Mouse (Mus musculus) frontal cortex, adult (tissue): ENCODE measurements at regions not wholly inside any gene's neighbourhood (a gene's known extent, or its start where the extent isn't known, plus 50 kb on each side); places are given as distances from the start of the nearest gene placed in this dataset.
A peak's percentile ranks its signal among the peaks of the same experiment; 100 is the strongest.

Experiments used
- ATAC-seq: cut with Nextera tagmentation; 2 replicates; pipeline ENCODE4 v1.9.2; 2017; ENCODE audit warnings: mild to moderate bottlenecking, moderate library complexity, mixed read lengths; ENCODE audit not compliant: low TSS enrichment

- ATAC-seq, result no peak
Measured at GRCm38 (mm10) chr4:127862875-127863274, 107.9 kb downstream of the CK137956 start.

DNA sequence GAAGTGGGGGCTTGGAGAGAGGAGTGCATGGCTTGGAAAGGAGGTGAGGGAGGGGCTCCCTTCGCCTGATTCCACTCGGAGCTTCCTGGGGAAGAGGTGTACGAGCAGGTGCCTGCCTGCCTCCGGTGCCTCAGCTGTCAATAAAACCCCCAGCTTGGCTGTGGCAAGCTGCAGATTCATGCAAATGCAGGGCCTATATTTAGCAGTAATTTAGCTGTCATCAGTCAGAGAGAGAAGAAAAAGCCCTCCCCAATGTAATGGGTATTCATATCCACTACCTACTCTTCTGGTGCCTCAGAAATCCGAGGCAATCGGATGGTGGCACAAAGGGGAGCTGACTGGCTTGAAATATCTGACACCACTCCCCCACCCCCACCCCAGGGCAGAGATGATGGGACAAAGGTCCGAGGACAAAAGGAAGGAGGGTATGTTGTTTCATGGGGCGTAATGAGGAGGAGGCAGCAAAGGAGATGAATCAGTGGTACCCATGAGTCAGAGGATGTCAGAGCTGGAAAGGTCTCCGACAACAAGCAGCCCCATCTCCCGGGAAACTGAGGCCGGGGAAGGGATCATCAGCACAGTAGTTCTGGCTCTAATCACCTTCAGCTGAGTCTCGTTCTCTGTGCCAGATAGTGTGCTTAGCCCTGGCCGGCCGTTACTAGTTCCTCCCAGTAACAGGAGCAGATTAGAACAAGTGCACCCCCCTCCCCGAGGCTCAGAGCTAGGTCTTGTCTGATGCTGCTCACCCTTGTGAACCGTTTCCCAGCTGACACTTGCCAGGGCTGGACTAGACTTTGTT is 109.2 kb downstream of the CK137956 start:
- ATAC-seq, result peak; percentile 84

DNA sequence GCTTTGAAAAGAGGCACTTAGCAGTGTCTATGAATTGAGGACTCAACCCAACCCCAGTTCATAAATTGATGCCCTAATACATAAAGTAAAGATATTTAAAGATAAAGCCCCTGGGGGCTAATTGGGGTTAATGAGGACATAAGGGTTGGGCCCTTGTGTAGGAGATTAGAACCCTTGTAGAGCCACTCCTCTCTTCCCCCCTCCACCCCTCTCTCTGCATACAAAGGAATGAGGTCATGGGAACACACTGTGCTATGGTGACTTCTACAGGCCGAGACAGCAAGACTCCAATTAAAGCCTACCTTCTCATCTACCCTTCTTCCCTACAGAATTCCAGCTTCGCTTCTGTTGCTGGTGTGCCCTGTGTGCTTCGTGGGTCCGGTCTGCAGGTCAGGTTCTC is 110.5 kb downstream of the CK137956 start:
- ATAC-seq, result no peak

DNA sequence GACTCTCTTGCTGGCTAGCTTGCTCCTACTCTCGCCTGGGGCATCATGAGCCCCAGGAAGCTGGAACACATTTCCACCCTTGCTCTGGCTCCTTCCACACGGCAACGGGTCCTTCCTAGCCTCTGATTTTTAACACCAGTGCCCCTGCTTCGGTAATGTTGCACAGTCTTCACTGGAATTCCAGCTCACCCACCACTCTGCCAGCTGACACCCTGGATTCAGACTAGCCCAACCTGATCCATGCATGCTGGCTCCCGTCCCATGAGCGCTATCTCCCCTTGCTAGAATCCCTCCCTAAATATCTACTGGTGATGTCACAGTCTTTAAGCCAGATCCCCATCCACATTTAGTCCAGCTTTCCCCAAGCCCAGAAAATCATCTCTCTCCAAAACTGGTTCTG is 111.2 kb downstream of the CK137956 start:
- no peak for ATAC-seq

GRCm38 (mm10) chr4:127858566-127858965 is 112.2 kb downstream of the CK137956 start:
- ATAC-seq, result no peak

GRCm38 (mm10) chr4:127855836-127856235 is 114.9 kb downstream of the CK137956 start:
- no peak for ATAC-seq

DNA sequence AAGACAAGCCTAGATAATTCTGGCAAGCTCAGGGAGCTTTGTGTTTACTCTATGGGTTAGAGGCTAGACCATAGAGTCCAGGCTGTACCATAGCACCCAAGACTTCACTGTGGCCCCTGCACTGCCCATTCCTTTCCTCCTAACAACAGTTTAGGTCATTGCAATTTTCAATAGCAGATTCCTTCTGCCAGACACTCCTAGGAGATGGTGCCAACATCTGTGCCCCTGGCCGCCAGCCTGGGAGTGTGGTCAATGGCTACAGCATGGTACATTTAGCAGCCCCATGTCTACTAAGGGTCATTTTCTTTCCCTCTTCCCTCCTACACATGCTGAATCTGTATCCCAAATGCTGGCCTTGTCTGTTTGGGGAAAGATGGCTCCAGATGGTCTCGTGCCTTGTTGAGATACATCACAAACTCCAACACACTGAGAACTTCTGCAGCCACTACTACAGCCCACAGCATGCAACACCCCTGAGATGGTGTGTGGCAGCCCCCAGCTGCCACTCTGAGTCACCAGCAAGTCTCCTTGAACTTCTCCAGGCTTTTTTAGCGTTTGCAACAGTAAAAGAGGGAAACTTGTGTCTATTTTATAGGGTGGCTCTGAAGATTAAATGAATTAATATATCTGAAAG is 115.9 kb downstream of the CK137956 start:
- ATAC-seq, result peak; percentile 72; the same call in 1 of the 2 replicates

DNA sequence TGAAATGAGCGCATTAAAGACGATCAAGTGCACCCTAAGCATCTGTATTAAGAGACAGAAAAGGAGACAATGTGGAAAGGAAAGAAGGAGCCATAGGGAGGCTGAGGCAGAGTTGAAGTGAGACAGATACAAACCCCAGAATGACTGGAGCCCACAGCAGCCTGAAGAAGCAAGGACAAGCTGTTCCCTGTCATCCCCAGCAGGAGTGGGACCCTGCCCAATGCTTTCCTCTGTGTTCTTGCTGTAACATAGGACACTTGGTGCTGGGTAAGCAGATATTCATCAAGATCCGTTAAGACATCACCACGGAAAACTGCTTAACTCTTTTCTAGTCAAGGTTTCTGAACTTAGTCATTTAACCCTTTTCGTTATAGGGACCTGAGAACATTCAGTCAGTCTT is 121.4 kb downstream of the CK137956 start:
- ATAC-seq, result no peak

GRCm38 (mm10) chr4:127846321-127846720 is 124.4 kb downstream of the CK137956 start:
- no peak for ATAC-seq

DNA sequence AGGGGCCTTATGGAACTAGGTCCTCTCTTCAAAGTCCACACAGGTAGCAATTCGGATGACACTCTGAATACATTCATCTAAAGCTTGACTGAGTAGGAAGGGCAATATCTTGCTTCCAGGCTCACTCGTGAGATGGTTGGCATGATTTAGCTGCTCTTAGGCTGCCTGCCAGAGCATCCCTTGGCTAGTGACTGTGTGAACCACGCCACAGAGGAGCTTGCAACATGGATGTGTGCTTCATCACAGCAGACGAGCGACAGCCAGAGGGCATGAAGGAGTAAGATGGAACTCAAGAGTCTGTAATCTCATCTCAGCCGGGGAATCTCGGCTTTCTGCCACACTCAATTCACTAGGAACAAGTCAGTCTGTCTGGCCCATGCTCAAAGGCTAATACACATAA is 127.3 kb downstream of the CK137956 start:
- ATAC-seq, result peak; percentile 16; the same call in 1 of the 2 replicates

GRCm38 (mm10) chr4:127833668-127834067 is 137.1 kb downstream of the CK137956 start:
- peak; percentile 90 for ATAC-seq

DNA sequence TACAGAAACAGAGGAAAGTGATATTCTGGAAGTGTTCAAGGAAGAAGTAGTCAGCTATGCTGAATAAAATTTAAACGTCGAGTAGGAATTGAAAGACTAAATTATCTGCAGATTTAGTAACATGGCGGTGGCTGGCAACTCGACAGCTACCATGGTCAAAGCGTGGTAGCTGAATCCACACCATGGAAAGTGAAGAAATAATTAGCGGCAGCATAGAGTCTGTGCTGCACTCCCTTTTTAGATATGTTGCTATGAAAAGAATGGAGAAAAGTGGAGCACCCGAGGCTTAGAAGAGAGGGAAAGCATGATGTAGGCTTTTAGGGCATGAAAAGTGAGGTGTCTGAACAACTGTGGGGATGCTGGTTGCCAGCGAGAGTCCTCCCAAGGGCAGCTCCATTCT is 143.8 kb downstream of the CK137956 start:
- ATAC-seq, result peak; percentile 73; the same call in 1 of the 2 replicates

DNA sequence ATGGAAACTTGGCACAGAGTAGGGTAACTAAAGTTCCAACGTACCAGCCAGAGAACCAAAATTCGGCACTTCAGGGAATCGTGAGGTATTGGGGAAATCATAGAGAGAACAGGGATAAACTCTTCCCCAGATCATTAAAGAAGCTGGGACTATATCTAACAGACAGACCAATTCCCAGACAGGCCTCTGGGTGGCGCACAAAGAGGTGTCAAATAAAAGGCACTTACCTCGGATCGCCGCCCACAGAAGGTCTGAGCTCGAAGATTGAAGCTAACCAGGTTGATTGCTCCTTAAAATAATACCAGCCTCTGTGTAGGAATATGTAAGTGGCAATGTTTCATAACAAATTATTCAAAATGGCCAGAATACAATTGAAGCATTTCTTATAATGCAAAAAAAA is 151.2 kb downstream of the CK137956 start:
- no peak for ATAC-seq

- no peak for ATAC-seq
Measured at GRCm38 (mm10) chr4:127819009-127819408, 151.7 kb downstream of the CK137956 start.

DNA sequence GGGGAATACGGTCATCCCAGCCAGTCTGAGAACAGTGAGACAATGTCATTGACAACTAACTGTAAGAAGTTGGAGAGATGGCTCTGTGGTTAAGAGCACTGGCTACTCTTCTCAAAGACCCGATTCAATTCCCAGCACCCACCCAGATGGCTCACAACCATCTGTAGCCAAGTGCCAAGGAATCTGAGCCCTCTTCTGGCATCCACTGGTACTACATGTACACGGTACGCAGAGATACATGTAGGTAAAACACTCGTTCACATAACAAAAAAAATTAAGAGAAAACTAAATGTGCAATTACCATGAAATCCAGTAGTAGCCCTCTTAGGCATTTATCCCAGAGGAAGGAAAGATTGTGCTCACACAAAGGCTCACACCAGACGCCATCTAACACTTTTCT is 156.1 kb downstream of the CK137956 start:
- no peak for ATAC-seq

- ATAC-seq, result no peak
Measured at GRCm38 (mm10) chr4:127812047-127812545, 158.7 kb downstream of the CK137956 start.

DNA sequence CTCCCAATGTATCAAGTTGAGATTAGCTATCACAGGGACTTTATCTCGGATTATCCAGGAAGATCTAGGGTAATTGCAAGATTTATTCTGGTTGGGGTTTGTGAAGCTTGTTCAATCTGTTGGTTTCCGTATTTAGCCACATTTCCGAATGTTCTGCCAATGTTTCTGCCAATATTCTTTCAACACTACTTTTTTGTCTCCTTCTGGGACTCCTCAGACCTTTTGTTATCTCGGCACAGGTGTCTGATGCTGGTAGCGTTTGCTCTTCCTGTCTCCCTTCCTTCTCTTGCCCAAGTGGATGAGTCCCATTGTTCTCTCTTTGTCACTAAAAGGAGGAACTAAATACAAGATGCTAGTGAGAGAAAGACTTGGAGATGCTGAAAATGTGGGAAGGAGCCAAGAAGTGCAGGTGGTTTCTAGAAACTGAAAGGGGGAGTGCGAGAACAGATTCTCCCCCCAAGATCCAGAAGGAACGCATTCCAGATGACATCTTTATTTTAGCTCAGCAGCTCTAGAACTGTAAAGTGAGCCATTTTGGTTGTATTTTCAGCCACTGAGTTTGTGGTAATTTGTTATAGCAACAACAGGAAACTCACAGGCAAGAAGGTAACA is 159.7 kb downstream of the CK137956 start:
- ATAC-seq, result peak; percentile 47; the same call in 1 of the 2 replicates

- ATAC-seq, result no peak
Measured at GRCm38 (mm10) chr4:127809006-127809405, 161.7 kb downstream of the CK137956 start.

GRCm38 (mm10) chr4:127789206-127789605 is 181.5 kb downstream of the CK137956 start:
- ATAC-seq, result peak; percentile 72

DNA sequence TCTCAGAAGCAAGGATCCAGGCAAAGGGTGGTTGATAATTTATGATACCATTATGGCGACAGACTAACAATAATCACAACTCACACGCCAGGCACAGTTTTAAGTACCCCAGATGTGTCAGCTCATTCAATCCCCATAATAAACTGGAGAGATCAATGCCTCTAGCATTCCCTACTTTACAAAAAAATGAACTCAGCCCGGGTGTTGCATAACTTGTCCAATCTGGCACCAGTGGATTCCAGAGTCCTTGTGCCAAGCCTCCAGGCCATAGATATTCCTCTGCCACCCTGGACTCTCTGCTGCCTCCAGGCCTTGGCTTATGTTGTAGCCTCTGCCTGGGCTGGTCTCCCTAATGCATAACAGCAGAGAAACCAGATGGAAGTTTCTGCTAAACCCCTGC is 185.0 kb downstream of the CK137956 start:
- ATAC-seq, result no peak

GRCm38 (mm10) chr4:127771966-127772500 is 198.7 kb downstream of the CK137956 start:
- no peak for ATAC-seq

DNA sequence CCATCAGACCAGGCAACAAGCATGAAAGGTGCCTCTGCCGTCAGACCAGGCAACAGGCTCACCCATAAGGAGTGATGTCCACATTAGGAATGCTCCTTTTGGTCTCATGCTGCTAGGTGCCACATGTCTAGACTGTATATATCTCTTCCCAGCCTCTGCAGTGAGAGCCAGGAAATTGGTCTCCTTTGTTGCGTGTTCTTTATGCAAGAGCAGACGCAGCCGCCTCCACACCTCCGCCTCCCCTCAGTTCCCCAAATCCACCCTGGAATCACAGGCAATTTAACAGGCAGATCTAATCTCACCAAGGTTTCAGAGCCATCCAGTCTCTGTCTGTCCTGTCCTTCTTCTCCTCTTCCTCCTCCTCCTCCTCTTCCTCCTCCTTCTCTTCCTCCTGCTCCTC is 207.0 kb downstream of the CK137956 start:
- peak; percentile 95 for ATAC-seq
